Mouse (Mus musculus) limb, embryonic 14.5 days (tissue): ENCODE data around the gene Vps45. TPM values are rescaled to one million over a fixed set of nuclear protein-coding genes. Genes with fewer than 3 reads are reported as not detected.
"Not testable (repeated sequence)": the region's sequence is repeated elsewhere in the genome, so short reads cannot be mapped to it uniquely, and the experiment has no call there.

ENCODE experiments used
- ATAC-seq: fragments of 200-750 bp; cut with Nextera tagmentation; 2 replicates; pipeline ENCODE4 v1.8.0; 2017; ENCODE audit warnings: low read depth, moderate number of reproducible peaks, moderate TSS enrichment; ENCODE audit not compliant: low FRiP score
- DNase-seq: peaks from one replicate; pipeline ENCODE4 v3.0.0-alpha.2; 2015; ENCODE audit warnings: low spot score
- H3K27ac ChIP-seq: fragments of 300-500 bp; sonication (generic); replicated peaks from 2 replicates; pipeline ENCODE4 v1.5.1; 2014; ENCODE audit warnings: low read depth, mild to moderate bottlenecking, low read length, moderate library complexity, mixed read lengths
- H3K27me3 ChIP-seq: fragments of 300-500 bp; sonication (generic); 2 replicates; pipeline ENCODE4 v1.6.1; 2014; ENCODE audit warnings: low read length, mixed read lengths; ENCODE audit not compliant: control insufficient read depth, insufficient read depth
- H3K36me3 ChIP-seq: fragments of 300-500 bp; sonication (generic); 2 replicates; pipeline ENCODE4 v1.6.1; 2014; ENCODE audit warnings: mild to moderate bottlenecking, low read length, moderate library complexity, mixed read lengths; ENCODE audit not compliant: control insufficient read depth, insufficient read depth
- H3K4me1 ChIP-seq: fragments of 300-500 bp; sonication (generic); 2 replicates; pipeline ENCODE4 v1.6.1; 2014; ENCODE audit warnings: antibody characterized with exemption, low read length, mixed read lengths; ENCODE audit not compliant: control insufficient read depth, insufficient read depth
- H3K4me2 ChIP-seq: fragments of 300-500 bp; sonication (generic); replicated peaks from 2 replicates; pipeline ENCODE4 v1.6.1; 2014; ENCODE audit warnings: low read depth, mild to moderate bottlenecking, low read length, moderate library complexity; ENCODE audit not compliant: severe bottlenecking
- H3K4me3 ChIP-seq: fragments of 300-500 bp; sonication (generic); replicated peaks from 2 replicates; pipeline ENCODE4 v1.5.1; 2014; ENCODE audit warnings: low read length
- H3K9ac ChIP-seq: fragments of 300-500 bp; sonication (generic); 2 replicates; pipeline ENCODE4 v1.6.1; 2014; ENCODE audit warnings: mild to moderate bottlenecking, low read depth, low read length, moderate library complexity; ENCODE audit not compliant: severe bottlenecking
- H3K9me3 ChIP-seq: fragments of 300-500 bp; sonication (generic); 2 replicates; pipeline ENCODE4 v1.6.1; 2016; ENCODE audit warnings: low read length; ENCODE audit not compliant: control insufficient read depth
- POLR2A ChIP-seq: fragments of 200-500 bp; IDR thresholded peaks from 2 replicates; pipeline ENCODE4 v1.8.0; 2012; ENCODE audit warnings: inconsistent platforms, mild to moderate bottlenecking, moderate library complexity, borderline replicate concordance; ENCODE audit not compliant: insufficient read depth, insufficient read length; ENCODE audit errors: extremely low read depth
- WGBS: fragments of 180-500 bp; shearing (Covaris S2); extraction: QIAGEN DNeasy Blood & Tissue Kit; methylation state at CpG from one replicate; pipeline ENCODE4 v1.1.7; 2014; 5-methylcytosine and 5-hydroxymethylcytosine counted together
- polyA plus RNA-seq, 2 experiments: library from polyadenylated mRNA; depleted of rRNA in 1 of 2; stranded (reverse) in 1 of 2; unstranded in 1 of 2; fragments of >200 nt; fragmentation: Nextera tagmentation in 1 of 2; extraction: Ambion mirVana in 1 of 2; gene quantifications; 2 replicates each; pipeline versions ENCODE4 v1.2.1 to v1.2.3; 2012 to 2014

Vps45 gene
- polyA plus RNA-seq, 2 experiments: 16.5 to 27.0 TPM

GRCm38 (mm10) chr3:95980276-95980970 is 77.8 kb downstream of the Vps45 start:
- H3K27me3 ChIP-seq: no peaks in the 10 kb centered on the region
- H3K4me3 ChIP-seq: no peak overlapping the region
- DNase-seq (no peak), ATAC-seq (no peak)
- no peaks in the 10 kb centered on the region for H3K9me3 ChIP-seq
- no peaks in the 10 kb centered on the region for H3K36me3 ChIP-seq
- no peak for TF ChIP-seq POLR2A
- 79% methylated on average over 12 of the region's 12 CpGs for WGBS
- H3K4me2 ChIP-seq: no peak overlapping the region
- no peak overlapping the region for H3K9ac ChIP-seq
- H3K27ac ChIP-seq: no peak overlapping the region
- peaks cover 8% of the 10 kb centered on the region for H3K4me1 ChIP-seq

- no peaks in the 10 kb centered on the region for H3K9me3 ChIP-seq
- no peak overlapping the region for H3K9ac ChIP-seq
- H3K27me3 ChIP-seq: no peaks in the 10 kb centered on the region
- no peak overlapping the region for H3K4me2 ChIP-seq
- H3K4me1 ChIP-seq: 0 out of 2 replicates have a peak, but pooled peaks cover 2% of the 10 kb centered on the region
- no peak overlapping the region for H3K27ac ChIP-seq
- H3K36me3 ChIP-seq: no peaks in the 10 kb centered on the region
- ATAC-seq: no peak
- no peak for TF ChIP-seq POLR2A
- 74% methylated on average over 9 of the region's 9 CpGs for WGBS
- H3K4me3 ChIP-seq: no peak overlapping the region
- DNase-seq: no peak
Observed at GRCm38 (mm10) chr3:95978265-95978664, 80.0 kb downstream of the Vps45 start.

- H3K27ac ChIP-seq, H3K4me2 ChIP-seq, H3K4me3 ChIP-seq, H3K9ac ChIP-seq, H3K4me1 ChIP-seq, ATAC-seq, H3K9me3 ChIP-seq, H3K27me3 ChIP-seq, H3K36me3 ChIP-seq, DNase-seq: not testable (repeated sequence)
- 91% methylated on average over 7 of the region's 7 CpGs for WGBS
Observed at GRCm38 (mm10) chr3:95977587-95977986, 80.7 kb downstream of the Vps45 start.

- no peak overlapping the region for H3K27ac ChIP-seq
- 0 out of 2 replicates have a peak, but pooled peaks cover 9% of the 10 kb centered on the region for H3K4me1 ChIP-seq
- 61% methylated on average over 3 of the region's 3 CpGs for WGBS
- H3K9ac ChIP-seq: no peak overlapping the region
- H3K27me3 ChIP-seq: no peaks in the 10 kb centered on the region
- no peak for ATAC-seq
- no peak for DNase-seq
- H3K36me3 ChIP-seq: no peaks in the 10 kb centered on the region
- TF ChIP-seq POLR2A: no peak
- H3K4me2 ChIP-seq: no peak overlapping the region
- no peak overlapping the region for H3K4me3 ChIP-seq
- H3K9me3 ChIP-seq: no peaks in the 10 kb centered on the region
Observed at GRCm38 (mm10) chr3:95977079-95977478, 81.2 kb downstream of the Vps45 start.

GRCm38 (mm10) chr3:95972873-95973634 is 85.2 kb downstream of the Vps45 start:
- H3K27ac ChIP-seq: peak overlapping the region; percentile 59
- ATAC-seq: peak; percentile 89
- peak; percentile 73 for DNase-seq
- no peaks in the 10 kb centered on the region for H3K9me3 ChIP-seq
- H3K36me3 ChIP-seq: no peaks in the 10 kb centered on the region
- peak overlapping the region; percentile 74 for H3K4me2 ChIP-seq
- peak overlapping the region; percentile 52 for H3K9ac ChIP-seq
- no peaks in the 10 kb centered on the region for H3K27me3 ChIP-seq
- H3K4me3 ChIP-seq: peak overlapping the region; percentile 37
- 0 out of 2 replicates have a peak, but pooled peaks cover 9% of the 10 kb centered on the region for H3K4me1 ChIP-seq
- WGBS: 2% methylated on average over 34 of the region's 34 CpGs
- TF ChIP-seq POLR2A: no peak
